Mouse (Mus musculus): ENCODE measurements around the gene Gfra1.
A peak's percentile ranks its signal among the peaks of the same experiment; 100 is the strongest.

The Gfra1 gene

DNA sequence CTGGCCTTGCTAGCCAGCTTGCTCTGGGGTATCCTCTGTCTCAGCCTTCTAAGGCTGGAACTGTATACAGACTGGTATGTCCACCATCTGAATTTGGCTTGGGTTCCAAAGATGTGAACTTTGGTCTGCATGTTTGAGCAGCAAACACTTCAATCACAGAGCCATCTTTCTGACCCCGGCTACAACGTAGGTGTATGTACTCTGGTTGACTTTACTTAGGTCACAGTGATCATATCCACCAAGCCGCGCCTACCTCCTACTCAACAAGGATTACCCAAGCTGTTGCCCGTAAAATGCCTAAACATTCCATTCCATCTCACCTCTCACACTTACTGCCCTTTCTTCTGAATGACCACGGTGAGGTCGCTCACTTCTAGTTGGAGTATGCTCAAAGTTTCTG is 14.5 kb downstream of the Gfra1 start:
- no peak for DNase-seq

DNA sequence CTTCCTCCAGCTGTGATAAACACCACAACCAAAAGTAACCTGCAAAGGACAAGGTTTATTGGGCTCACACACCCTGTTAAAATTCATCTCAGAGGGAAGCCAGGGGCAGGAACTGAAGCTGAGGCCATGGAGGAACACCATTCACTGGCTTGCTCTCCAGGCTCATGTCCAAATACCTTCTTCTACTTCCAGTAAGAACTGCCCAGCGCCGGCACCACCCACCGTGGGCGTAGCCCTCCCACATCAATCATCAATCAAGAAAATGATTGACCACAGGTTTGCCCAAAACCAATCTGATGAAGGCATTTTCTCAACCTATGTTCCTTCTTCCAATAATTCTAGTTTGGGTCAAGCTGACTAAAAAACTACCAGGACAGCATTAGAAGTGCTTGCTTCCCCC is 16.9 kb downstream of the Gfra1 start:
- DNase-seq: no peak

DNA sequence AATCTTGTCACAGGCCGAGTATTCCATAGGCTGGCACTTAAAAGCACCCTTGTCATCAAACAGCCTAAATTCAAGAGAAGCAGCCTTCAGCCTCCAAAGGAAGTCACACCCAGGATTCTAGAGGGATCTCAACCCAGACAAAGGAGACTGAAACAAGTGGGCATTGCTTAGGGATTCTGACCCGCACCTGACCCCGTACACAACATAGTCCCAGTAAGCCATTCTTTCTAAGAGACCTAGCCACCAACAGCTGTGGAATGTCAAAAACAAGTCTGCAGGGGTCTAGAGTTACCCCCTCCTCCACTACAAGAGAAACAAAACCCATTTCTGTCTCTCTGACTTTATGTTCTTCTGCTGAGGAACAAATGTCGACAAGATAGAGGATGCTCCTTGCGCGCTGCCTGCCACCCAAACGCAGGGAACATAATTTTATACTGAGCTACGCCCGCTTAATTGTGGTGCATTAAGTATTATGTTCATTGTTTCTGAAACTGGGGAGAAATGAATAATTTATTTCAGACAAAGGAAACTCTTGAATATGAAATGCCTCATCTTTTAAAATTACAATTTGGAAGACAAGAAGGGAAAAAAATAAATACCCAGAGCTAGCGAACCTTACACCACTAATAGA is 18.2 kb downstream of the Gfra1 start:
- DNase-seq: no peak

DNA sequence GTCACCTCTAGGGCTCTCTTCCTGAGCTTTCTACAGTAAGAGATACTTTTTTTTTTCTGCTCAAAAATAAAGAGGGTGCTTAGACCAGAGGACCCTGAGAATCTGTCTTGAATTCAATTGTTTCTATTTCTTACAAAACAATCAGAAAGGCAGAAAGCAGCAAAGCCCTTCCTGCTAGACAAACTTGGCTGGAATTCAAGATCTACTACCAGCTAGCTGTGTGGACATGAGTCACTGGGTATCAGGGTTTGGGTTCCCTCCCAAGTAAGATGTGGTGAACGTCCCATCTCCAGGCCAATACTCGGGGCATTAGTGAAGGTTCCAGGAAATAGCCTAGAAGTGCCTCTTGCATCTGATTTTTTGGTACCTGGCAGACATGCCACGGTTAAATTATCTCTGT is 18.8 kb downstream of the Gfra1 start:
- no peak for DNase-seq

DNA sequence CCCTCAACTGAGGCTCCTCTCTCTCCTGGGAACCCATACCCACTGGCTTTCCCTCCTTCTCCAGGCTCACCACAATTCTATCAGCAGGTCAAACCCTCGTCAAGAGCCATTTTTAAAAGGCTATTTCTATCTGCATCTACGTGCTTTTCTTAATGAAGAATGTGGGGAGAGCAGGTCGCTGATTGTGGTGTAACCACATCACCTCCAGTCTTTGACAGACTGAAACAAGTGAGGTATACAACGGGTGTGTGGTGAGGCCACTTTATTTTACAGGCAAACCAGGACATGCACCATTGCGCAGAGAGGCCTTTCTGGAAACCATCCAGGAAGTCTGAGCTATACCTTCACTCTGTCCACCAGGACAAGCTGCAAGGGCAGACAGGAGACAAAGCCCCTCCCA is 19.8 kb downstream of the Gfra1 start:
- no peak for DNase-seq

DNA sequence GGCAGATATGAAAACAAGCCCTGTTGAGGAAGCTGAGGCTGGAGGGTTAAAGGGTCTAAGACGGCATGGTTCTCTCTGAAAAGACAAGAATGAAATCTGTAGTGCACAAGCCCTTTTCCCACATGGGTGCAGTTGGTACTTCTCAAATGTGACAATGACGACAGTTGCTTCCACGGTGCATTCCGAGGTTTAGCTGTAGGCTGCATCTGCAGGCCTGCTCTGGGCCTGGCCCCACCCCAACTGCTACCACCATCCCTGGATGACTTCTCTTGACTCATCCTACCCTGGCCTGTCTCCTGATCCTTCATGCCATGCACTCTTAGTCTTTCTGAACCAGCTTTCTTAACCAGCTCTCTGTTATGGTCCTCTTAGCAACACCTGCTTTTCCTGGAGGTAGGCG is 22.9 kb downstream of the Gfra1 start:
- DNase-seq: no peak

DNA sequence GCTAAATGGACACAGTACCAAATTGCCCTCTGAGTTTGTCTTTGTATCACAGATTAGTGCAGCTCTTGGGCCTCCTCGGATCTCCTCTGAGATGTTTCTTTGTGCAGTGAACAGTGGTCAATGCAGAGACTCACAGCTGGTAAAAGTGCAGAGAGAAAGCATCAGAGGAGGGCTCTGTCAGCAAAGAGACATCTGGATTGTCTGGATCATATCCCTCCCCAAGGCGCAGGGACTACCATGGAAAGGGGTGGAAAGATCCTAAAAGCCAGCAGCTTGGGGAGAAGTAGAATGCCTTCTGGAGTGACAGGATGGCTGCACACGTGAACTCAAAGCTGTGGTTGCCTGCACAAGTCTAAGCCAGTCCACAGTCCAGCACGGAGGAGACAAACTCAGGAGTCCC is 27.2 kb downstream of the Gfra1 start:
- DNase-seq: no peak

DNA sequence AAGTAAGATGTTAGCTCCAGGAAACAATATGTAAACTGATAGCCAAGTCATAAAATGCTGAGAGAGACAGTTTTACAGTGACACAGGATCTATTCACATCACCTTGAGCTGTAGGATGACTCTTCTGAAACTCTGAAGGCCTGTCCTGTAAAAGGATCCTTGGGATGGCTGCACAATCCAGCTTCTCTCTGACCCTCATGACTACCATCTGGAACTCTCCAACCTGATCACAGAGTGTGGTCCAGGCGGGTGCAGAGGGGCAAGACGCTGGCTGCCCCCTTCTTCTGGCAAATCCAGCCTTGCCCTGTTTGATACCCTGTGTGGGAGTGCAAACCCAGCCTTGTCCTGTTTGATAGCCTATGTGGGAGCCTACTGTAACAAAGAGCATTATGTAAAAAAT is 28.4 kb downstream of the Gfra1 start:
- DNase-seq: no peak

DNA sequence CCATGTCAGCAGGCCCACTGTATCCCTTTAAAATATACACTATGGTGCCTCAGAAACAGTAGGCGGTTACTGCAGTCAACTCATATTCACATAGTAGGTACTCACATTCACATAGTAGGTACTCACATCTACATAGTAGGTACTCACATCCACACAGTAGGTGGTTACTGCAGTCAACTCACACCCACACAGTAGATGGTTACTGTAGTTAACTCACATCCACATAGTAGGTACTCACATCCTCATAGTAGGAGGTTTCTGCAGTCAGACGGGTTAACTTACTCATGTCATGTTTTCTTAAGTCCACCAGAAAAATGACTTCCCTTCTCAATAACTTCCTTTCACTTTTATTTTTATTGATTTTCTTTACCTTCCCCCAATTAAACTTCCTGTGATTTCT is 30.8 kb downstream of the Gfra1 start:
- DNase-seq: no peak

DNA sequence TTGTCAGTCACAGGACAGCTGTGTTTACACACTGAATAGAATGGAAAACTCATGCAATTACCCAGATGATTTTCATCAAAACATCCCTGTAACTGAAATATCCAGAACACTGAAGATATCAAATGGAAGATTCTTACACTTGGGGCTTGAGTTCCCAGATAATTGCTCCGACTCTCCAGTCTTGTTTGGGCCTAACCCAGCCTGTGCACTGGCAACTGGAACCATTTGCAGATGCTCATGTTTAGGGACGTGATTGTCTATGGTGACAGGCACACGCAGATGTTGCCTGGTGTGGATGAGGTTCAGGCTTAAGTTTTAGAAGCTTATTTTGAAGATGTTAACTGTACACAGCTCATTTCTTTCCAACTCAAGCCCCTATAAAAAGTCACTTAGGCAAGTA is 31.5 kb downstream of the Gfra1 start:
- DNase-seq: no peak

DNA sequence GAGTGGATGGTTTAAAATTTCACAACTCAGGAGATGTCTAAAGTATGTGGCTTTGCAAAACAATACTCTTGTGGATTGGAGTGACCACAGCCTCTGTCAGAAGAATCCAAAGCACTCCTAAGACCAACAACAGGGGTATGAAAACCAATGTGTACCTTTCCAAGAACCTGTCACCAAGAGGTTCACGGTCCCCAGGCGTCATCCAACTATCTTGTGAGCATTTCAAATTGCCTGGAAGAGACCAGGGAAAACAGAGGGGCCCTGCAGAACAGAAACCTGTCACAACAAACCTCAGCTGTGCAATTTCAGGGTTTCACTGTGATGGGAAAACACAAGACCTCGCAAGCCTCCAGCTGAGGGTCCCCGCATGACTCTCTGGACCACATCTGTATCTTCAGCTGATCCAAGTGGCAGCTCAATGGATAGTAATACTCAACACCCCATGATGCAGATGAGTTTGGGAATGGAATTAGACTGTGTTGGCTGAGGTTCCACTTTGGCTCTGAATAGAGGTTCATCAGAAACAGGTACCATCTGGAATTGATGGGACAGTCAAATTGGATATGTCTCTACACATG is 32.7 kb downstream of the Gfra1 start:
- no peak for DNase-seq

DNA sequence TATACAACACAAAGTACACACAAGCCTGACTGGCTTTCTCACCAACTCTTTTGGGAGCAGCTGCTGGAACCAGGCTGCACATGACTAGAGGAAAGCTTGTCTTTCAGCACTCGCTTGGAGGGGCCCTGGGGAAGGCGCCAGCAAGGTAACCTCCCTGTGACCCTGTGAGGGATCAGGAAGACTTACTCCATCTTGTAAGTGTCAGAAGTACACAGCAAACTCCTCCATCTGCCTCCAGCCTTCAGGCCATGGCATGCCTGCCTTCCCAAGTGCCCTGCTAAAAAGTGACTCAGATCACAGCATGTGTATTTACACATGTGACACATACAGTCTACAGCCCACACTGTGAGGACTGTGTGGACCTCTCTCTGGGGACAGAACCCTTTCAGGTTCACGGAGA is 36.0 kb downstream of the Gfra1 start:
- no peak for DNase-seq

DNA sequence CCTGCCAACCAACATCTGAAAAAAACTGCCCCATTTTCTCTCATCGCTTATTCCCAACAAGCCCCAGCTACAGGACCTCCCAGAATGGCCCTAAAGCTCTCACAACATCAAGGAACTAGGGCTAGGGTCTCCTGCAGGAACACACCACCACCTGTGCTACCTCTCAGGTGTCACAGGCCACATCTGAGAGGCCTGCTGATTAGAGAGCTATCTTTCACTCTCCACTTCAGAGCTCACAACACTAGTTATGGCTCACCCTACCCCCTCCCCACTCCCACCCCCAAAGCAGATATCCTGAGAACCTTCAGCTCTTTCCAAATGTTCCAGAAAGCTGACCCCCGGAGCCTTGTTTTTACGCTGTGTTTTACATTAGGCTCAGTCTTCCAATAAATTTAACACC is 36.4 kb downstream of the Gfra1 start:
- no peak for DNase-seq

DNA sequence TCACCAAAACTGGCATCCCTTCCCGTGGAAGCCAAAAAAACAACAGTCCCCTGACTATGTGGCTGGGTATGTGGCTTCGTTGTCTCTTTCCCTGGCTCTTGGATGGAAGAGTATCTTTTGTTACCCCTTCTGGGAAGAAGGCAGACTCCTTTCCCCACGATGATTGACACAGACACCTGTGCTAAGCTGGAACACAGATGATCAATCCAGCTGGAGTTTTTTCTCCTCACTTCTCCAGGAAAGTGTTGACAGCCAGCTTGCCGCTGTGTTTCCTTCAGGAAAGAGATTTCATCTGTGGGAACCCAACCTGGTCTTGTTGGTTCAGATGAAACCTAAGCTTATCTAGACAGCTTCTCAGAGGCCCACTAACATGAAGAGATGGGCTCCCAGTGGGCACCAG is 40.5 kb downstream of the Gfra1 start:
- no peak for DNase-seq

DNA sequence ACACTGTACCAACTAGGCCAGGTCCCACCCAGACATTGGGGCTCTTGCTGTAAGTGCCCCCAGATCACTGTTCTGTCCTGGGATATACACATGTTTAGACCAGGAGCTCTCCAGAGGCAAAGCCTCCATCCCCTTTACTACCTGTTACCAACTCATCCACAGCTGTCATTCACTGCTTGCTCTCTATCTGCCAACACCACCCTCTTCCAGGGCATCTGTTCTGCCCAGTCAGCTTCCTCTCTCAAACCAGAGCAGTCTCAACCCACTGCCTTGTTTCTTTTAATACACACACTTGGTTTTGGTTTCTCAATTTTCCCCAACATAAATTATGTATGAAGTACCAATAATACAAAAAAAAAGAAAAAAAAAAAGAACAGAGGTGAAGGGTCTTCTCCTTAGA is 41.0 kb downstream of the Gfra1 start:
- no peak for DNase-seq

DNA sequence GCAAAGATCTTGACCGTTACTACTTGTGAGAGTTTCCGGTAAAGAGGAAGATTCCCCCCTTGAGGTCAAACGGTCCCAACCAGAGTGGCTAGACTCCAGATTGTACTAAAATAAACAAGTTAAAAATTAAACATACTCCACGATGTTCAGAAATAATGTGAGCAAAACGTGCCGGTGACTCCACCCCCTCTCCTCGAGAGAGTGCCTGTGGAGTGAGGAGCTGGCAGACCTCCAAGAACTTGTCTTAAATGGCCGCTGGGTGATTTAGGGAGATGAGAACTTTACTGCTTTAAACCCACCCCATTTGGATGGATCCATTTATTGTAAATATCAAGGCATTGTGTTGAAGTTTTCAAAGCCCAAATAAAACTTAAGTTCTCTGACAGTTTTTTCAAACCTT is 42.4 kb downstream of the Gfra1 start:
- peak; percentile 63 for DNase-seq

DNA sequence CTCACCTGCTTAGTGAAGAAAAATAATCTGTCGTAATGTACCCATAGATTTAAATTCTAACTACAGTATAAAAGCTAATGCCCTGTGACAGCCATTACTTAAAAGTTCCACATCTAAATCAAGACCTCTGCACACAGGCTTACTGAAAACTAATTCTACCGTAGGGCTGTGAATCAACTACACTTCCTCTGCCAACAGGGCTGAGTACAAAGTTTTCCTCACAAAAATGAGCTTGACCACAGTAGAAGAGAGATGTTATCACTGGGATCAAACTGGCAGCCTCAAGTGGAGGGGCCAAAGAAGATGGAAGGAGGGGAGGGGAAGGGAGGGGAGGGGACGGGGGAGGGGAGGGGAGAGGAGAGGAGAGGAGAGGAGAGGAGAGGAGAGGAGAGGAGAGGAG is 42.9 kb downstream of the Gfra1 start:
- DNase-seq: no peak

DNA sequence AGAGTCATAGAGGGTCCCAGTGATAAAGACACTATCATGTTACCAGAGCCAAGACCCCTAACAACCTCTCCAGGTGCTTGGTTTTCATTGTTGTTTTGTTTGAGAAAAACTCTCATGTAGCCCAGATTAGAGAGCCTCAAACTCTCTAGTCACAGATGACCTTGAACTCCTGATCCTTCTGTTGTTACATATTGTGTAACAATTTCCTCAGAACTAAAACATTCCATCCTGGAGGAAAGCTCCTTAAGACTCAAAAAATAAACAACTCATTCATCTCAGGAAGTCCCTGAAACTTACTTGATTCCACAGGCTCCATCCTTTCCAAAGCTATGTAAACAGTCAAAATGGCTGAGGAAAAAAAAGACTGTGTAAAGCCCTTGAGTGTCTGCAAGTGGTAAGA is 49.0 kb downstream of the Gfra1 start:
- no peak for DNase-seq

DNA sequence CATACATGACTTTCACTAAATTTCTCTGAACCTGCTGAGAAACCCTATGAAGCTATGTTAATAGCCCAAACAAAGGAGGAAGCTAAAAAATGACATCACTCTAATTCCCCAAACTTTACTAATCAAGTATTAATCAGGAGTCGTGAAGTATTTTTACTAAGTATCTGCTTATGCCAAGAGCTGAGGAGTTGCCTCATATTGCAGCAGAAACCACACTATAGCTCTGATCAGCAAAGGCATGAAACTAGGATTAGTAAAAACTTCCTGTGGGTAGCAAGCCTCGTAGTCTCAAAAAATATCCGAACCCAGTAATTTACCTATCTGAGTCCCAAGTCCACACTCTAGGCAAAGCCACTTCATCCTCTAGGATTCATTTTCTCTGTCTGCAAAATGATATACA is 55.5 kb downstream of the Gfra1 start:
- DNase-seq: no peak

DNA sequence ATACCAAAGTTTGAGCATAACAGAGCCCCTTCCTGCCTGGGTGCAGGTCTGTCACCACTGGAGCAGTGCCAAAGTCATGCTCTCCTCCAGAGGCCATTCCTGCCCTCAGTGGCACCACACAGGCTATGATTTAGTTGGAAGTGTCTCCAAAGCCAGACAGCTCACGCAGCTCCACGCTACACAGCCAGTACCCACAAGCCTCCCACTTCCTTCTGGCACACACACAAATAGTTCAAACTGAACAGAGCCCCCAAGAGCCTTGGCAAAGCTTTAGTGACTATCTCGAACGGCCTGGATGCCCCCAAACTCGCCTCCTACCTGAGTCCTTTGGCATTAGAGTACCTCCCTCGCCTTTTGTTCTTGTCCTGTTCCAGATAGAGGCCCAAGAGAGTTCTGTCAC is 56.5 kb downstream of the Gfra1 start:
- DNase-seq: no peak

DNA sequence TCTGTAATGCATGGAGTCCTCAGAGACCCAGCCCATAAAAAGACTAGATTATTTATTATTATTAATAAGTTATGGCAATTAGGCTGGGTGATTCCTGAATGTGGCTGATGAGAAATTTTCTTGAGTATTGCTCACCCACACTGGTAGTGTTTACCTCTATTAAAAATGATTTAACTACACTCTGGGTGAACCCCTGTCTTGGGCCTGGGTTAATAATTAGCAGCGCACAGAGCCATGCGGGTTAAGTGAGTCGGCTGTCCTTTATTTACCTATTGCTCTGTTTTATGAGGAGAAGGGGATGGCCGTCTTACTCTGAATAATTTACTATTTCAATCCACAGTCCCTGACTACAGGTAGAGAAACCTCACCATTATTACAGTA is 59.1 kb downstream of the Gfra1 start:
- no peak for DNase-seq

DNA sequence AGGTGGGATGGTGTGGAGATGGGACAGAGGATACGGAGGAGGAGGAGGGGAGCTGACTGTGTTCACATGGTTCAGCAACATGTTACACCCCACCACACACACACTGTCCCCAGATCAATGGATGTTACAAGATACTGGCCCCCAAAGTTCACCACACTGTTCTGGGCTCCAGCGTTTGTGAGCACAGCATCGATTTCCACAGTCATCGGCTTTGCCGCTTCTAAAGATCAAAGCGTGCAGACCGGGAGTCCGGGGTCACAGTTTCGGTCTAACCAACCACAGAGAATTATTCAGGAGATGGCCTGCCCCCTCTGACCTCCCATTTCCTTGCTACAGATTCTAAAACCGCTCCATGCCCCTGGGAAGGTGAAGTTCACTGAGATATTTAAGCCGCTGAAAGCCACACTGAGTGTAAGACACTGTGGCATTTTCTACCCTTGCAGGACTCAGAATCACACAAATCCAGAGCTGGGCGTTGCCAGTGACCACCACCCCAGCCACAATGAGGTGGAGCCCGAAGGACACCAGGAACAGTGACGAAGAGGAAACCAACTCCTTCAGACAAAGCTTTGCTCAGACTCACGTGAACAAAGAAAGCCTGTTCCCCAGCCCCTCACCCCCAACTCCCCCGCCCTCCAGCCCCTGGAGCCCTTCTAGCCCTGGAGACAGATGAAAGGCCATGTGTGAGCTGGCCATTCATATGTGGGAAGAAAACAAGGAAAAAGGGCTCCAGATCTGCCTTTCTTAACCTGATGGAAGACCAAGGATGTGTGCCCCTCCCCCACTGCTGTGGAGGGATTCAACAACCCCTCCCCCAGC is 59.7 kb downstream of the Gfra1 start:
- peak; percentile 69 for DNase-seq

DNA sequence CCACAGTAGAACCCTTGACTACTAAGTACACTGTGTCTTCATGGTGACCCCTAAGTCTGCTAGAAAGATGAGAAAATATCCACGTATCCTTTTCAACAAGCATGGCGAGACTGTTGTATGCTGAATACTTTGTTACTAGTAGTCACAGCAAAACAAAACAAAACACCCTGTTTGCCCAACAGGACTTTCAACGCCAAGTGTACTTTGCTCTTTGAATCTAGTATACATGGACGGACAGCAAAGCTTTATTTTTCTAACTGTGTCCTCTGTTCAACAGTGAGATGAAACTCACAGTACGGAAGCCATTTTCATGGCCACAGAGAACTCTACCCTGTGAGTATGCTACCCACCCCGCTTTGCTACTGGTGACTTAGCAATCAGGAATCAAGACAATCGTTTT is 62.6 kb downstream of the Gfra1 start:
- no peak for DNase-seq

DNA sequence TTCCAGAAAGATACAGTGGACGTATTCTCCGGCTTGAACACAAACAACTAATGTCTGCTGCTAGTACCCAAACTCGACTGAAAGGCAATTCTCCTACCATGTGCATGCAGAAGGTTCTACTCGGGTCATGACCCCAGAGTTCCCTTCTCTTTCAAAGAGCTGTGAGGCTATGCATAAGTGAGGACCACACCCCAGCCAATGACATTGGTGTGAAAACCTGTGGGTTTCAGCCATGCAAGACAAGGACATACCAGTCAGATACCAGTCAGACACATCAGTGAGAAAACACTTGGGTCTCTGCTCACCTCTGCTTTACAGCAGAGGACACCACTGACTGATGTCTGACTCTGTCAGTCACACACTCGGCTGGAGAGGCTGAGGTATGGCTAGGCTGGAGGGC is 63.9 kb downstream of the Gfra1 start:
- DNase-seq: no peak

DNA sequence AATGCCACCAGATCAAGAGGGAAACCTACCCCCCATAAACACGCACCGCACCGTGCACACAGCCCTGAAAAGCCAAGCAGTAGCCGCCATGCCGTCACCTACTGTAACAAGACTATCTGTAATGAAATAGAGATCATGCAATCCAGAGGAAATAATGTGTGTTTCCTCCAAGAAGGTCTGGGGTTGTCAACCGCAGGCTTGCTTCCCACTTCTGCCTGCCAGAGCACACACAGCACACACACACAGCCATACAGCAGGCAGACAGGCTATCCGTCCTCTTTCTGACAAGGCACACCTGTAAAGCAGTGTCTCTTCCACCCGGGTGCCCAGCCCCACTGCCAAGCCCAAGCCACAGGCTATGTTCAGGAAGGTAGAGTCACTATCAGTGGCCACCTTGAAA is 66.2 kb downstream of the Gfra1 start:
- DNase-seq: no peak
